Comparison of ENCODE assay signal across 12 mouse cellular contexts in genomic region chr2:146278381-146278780, GRCm38 (mm10). TPM values are rescaled to one million over a fixed set of nuclear protein-coding genes. Genes with fewer than 3 reads are reported as not detected.
DNase-seq lines count a peak whose midpoint lies in the region; ATAC-seq and TF ChIP-seq lines count a peak whose summit lies in the region.
"Had no signal": no experiment of that assay in that cellular context is flagged by ENCODE, and none has a peak within 500 bp of the region (broad histone marks: within the 10 kb centered on the region; RNA-seq: fewer than 3 reads in every experiment).

No protein-coding gene starts in this region.

- no peak for TF ChIP-seq CTCF in liver, adult 2 months (IDR thresholded peaks at IDR 0.05; ENCODE audit: low read depth, low read length)

- no peak overlapping the region for H3K4me3 ChIP-seq in liver, adult 2 months (ENCODE audit: insufficient read depth, low read depth, low read length)
- H3K4me3 ChIP-seq in liver, embryonic 11.5 days (ENCODE audit: low read depth, low read length) = no peak overlapping the region
- no peak overlapping the region for H3K4me3 ChIP-seq in hindbrain, embryonic 15.5 days
- no peak overlapping the region for H3K4me3 ChIP-seq in stomach, embryonic 15.5 days (replicated peaks)
- H3K4me3 ChIP-seq: liver, embryonic 13.5 days; megakaryocyte, embryonic 14.5 days had no signal

- H3K9me3 ChIP-seq in liver, embryonic 11.5 days (ENCODE audit: control insufficient read depth, low read length) = no peaks in the 10 kb centered on the region
- H3K9me3 ChIP-seq in hindbrain, embryonic 15.5 days = no peaks in the 10 kb centered on the region
- H3K9me3 ChIP-seq in stomach, embryonic 15.5 days = no peaks in the 10 kb centered on the region
- H3K9me3 ChIP-seq: liver, embryonic 13.5 days; megakaryocyte, embryonic 14.5 days had no signal

- peak; percentile 38 for DNase-seq in adrenal gland, postnatal 10 days
- no peak for DNase-seq in adrenal gland, postnatal 25 days
- DNase-seq in liver, adult 2 months (ENCODE audit: extremely low read depth, low read depth, low spot score) = peak; percentile 36
- no peak for DNase-seq in liver, embryonic 11.5 days (ENCODE audit: low spot score)
- DNase-seq in right cerebral cortex, postnatal 14 days = no peak
- no peak for DNase-seq in thymus, adult 18-20 months
- DNase-seq: layer of hippocampus, adult 9-11 months; liver, embryonic 13.5 days had no signal

- 41% methylated on average over 5 of the region's 5 CpGs for WGBS in liver, adult 2 months
- 76% methylated on average over 5 of the region's 5 CpGs for WGBS in liver, embryonic 11.5 days
- 44% methylated on average over 5 of the region's 5 CpGs for WGBS in hindbrain, embryonic 15.5 days
- WGBS in stomach, embryonic 15.5 days = 32% methylated on average over 5 of the region's 5 CpGs

- H3K9ac ChIP-seq in liver, adult 2 months (ENCODE audit: low read depth, low read length) = no peak overlapping the region
- no peak overlapping the region for H3K9ac ChIP-seq in liver, embryonic 11.5 days (ENCODE audit: low read depth, low read length)
- H3K9ac ChIP-seq in hindbrain, embryonic 15.5 days = no peak overlapping the region
- no peak overlapping the region for H3K9ac ChIP-seq in stomach, embryonic 15.5 days
- H3K9ac ChIP-seq: liver, embryonic 13.5 days had no signal

- H3K4me1 ChIP-seq in liver, adult 2 months (ENCODE audit: control insufficient read depth, insufficient read depth, low read length) = peaks cover 4% of the 10 kb centered on the region; the same call in 1 of the 2 replicates
- H3K4me1 ChIP-seq in liver, embryonic 11.5 days (replicated peaks; ENCODE audit: control insufficient read depth, insufficient read depth, low read length) = 0 out of 2 replicates have a peak, but pooled peaks cover 2% of the 10 kb centered on the region
- peaks cover 26% of the 10 kb centered on the region for H3K4me1 ChIP-seq in hindbrain, embryonic 15.5 days (replicated peaks)
- peaks cover 4% of the 10 kb centered on the region; the same call in 1 of the 2 replicates for H3K4me1 ChIP-seq in stomach, embryonic 15.5 days

- H3K27me3 ChIP-seq in liver, adult 2 months (ENCODE audit: control insufficient read depth, insufficient read depth, low read length) = no peaks in the 10 kb centered on the region
- H3K27me3 ChIP-seq in liver, embryonic 11.5 days (replicated peaks; ENCODE audit: control insufficient read depth, insufficient read depth, low read length) = no peaks in the 10 kb centered on the region
- H3K27me3 ChIP-seq in hindbrain, embryonic 15.5 days = no peaks in the 10 kb centered on the region
- H3K27me3 ChIP-seq in stomach, embryonic 15.5 days (replicated peaks) = no peaks in the 10 kb centered on the region
- H3K27me3 ChIP-seq: liver, embryonic 13.5 days; megakaryocyte, embryonic 14.5 days had no signal

- H3K79me2 ChIP-seq in liver, adult 2 months (ENCODE audit: control insufficient read depth, insufficient read depth, low read length) = no peaks in the 10 kb centered on the region

- ATAC-seq in liver, embryonic 11.5 days (replicated peaks; ENCODE audit: low FRiP score) = no peak
- no peak for ATAC-seq in hindbrain, embryonic 15.5 days (ENCODE audit: low FRiP score, low read depth)
- peak; percentile 85 for ATAC-seq in stomach, embryonic 15.5 days (ENCODE audit: insufficient read depth, low FRiP score, low read depth)

- no peak overlapping the region for H3K27ac ChIP-seq in liver, adult 2 months (replicated peaks; ENCODE audit: insufficient read depth, low read depth, low read length)
- H3K27ac ChIP-seq in liver, embryonic 11.5 days (ENCODE audit: low read depth, low read length) = no peak overlapping the region
- peak overlapping the region; percentile 32 for H3K27ac ChIP-seq in hindbrain, embryonic 15.5 days (replicated peaks)
- peak overlapping the region; percentile 12; the same call in 1 of the 2 replicates for H3K27ac ChIP-seq in stomach, embryonic 15.5 days
- H3K27ac ChIP-seq: liver, embryonic 13.5 days had no signal

- H3K36me3 ChIP-seq in liver, adult 2 months (ENCODE audit: control insufficient read depth, insufficient read depth, low read length) = peaks cover 3% of the 10 kb centered on the region; the same call in 1 of the 2 replicates
- no peaks in the 10 kb centered on the region for H3K36me3 ChIP-seq in liver, embryonic 11.5 days (ENCODE audit: control insufficient read depth, insufficient read depth, low read length)
- no peaks in the 10 kb centered on the region for H3K36me3 ChIP-seq in hindbrain, embryonic 15.5 days
- H3K36me3 ChIP-seq in stomach, embryonic 15.5 days = no peaks in the 10 kb centered on the region
- H3K36me3 ChIP-seq: liver, embryonic 13.5 days had no signal

- no peak overlapping the region for H3K4me2 ChIP-seq in liver, embryonic 11.5 days
- H3K4me2 ChIP-seq in hindbrain, embryonic 15.5 days = no peak overlapping the region
- no peak overlapping the region for H3K4me2 ChIP-seq in stomach, embryonic 15.5 days
- H3K4me2 ChIP-seq: liver, embryonic 13.5 days had no signal

- no peak for TF ChIP-seq POLR2A in liver, adult 2 months (IDR thresholded peaks at IDR 0.05; ENCODE audit: extremely low read depth, insufficient read depth, low read length)

RNA-seq across cellular contexts. Expression of gene Insm1, which starts 56.7 kb away (rescaled TPM):
- 1 to 10 TPM; 5.7 to 6.1 TPM for total RNA-seq in adrenal gland, postnatal 10 days (2021)
- 5.8 and 7.5 TPM in 2 replicates for total RNA-seq in adrenal gland, postnatal 25 days (2021)
- total RNA-seq in liver, adult 2 months (2014; rRNA removed) = not detected in 2 replicates
- polyA plus RNA-seq in liver, adult 2 months (2012; rRNA removed) = 0.04 TPM in 1 of 2 replicates, not detected in the other
- not detected in 2 replicates for polyA plus RNA-seq in liver, embryonic 11.5 days (2014; fragmentation: Nextera tagmentation; extraction: Ambion mirVana)
- 3.8 and 5.1 TPM in 2 replicates for polyA plus RNA-seq in hindbrain, embryonic 15.5 days (2015; fragmentation: Nextera tagmentation; extraction: Ambion mirVana)
- 0.85 and 0.95 TPM in 2 replicates for polyA plus RNA-seq in stomach, embryonic 15.5 days (2015; fragmentation: Nextera tagmentation; extraction: Ambion mirVana)
- total RNA-seq: hematopoietic stem cell, adult 5-6 weeks had no signal
- polyA plus RNA-seq: liver, embryonic 13.5 days had no signal

Comparison
In these comparisons a context has a peak if more than half of its experiments do, and no peak if none do; other contexts are left out.
1. DNase-seq: peak in adrenal gland, postnatal 10 days (single experiment) and liver, adult 2 months (single experiment); none in adrenal gland, postnatal 25 days (single experiment), liver, embryonic 11.5 days (single experiment), right cerebral cortex, postnatal 14 days (single experiment) and thymus, adult 18-20 months (0 of 2).
2. H3K27ac ChIP-seq: peak in hindbrain, embryonic 15.5 days (single experiment) and stomach, embryonic 15.5 days (single experiment); none in liver, adult 2 months (single experiment) and liver, embryonic 11.5 days (single experiment).